ENCODE assay signal across 20 mouse cellular contexts in the genomic region with DNA sequence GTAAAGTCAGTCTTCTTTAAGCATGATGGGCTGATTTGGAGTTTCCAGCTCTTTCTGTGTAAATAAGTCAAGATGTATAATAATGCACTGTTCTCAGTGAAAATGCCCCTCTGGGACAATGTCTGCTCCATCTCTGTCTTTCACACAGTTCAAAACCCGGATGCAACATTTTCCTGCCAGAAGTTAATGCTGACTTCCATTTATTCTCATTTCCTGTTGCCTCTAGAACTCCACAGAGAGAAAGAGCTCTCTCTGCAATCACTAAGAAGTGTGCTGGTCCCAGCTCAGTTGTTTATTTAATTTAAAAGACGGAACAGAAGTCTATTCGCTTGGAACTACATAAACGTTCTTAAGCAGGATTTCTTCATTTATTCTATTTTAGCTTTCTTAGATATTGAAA.
"Had no signal": no experiment of that assay in that cellular context is flagged by ENCODE, and none has a peak within 500 bp of the region (broad histone marks: within the 10 kb centered on the region; RNA-seq: fewer than 3 reads in every experiment).

No protein-coding gene starts in this region.

- H3K4me2 ChIP-seq: limb, embryonic 13.5 days; liver, embryonic 13.5 days; midbrain, embryonic 12.5 days; midbrain, embryonic 15.5 days; neural tube, embryonic 12.5 days; neural tube, embryonic 15.5 days had no signal

- H3K4me1 ChIP-seq: limb, embryonic 13.5 days; liver, embryonic 13.5 days; midbrain, embryonic 12.5 days; midbrain, embryonic 15.5 days; neural tube, embryonic 12.5 days; neural tube, embryonic 15.5 days had no signal

- DNase-seq: kidney, adult 18-20 months; kidney, adult 9 months; kidney, postnatal 14 days; kidney, postnatal 4 days; left cerebral cortex, postnatal 4 days; liver, embryonic 13.5 days; lung, adult 2 months; right cerebral cortex, adult 18-20 months; right cerebral cortex, postnatal 14 days; right cerebral cortex, postnatal 4 days; thymus, adult 2 months; thymus, postnatal 14 days; thymus, postnatal 4 days had no signal

- H3K9ac ChIP-seq: limb, embryonic 13.5 days; liver, embryonic 13.5 days; midbrain, embryonic 12.5 days; midbrain, embryonic 15.5 days; neural tube, embryonic 12.5 days; neural tube, embryonic 15.5 days had no signal

- H3K4me3 ChIP-seq: limb, embryonic 13.5 days; liver, embryonic 13.5 days; midbrain, embryonic 12.5 days; midbrain, embryonic 15.5 days; neural tube, embryonic 12.5 days; neural tube, embryonic 15.5 days had no signal

- H3K27me3 ChIP-seq: limb, embryonic 13.5 days; liver, embryonic 13.5 days; midbrain, embryonic 12.5 days; midbrain, embryonic 15.5 days; neural tube, embryonic 12.5 days; neural tube, embryonic 15.5 days had no signal

- H3K36me3 ChIP-seq: limb, embryonic 13.5 days; liver, embryonic 13.5 days; midbrain, embryonic 12.5 days; midbrain, embryonic 15.5 days; neural tube, embryonic 12.5 days; neural tube, embryonic 15.5 days had no signal

- H3K9me3 ChIP-seq: limb, embryonic 13.5 days; liver, embryonic 13.5 days; midbrain, embryonic 12.5 days; midbrain, embryonic 15.5 days; neural tube, embryonic 12.5 days; neural tube, embryonic 15.5 days had no signal

- H3K27ac ChIP-seq: limb, embryonic 13.5 days; liver, embryonic 13.5 days; macrophage; midbrain, embryonic 12.5 days; midbrain, embryonic 15.5 days; neural tube, embryonic 12.5 days; neural tube, embryonic 15.5 days; stomach, postnatal 0 days had no signal

- ATAC-seq: midbrain, embryonic 15.5 days had no signal
